Mouse (Mus musculus): ENCODE data around the gene Krt24. TPM values are rescaled to one million over a fixed set of nuclear protein-coding genes. Genes with fewer than 3 reads are reported as not detected.
"Not testable (repeated sequence)": the region's sequence is repeated elsewhere in the genome, so short reads cannot be mapped to it uniquely, and the experiment has no call there.

Krt24 gene
- polyA plus RNA-seq, 1 experiment from 2014 or later, result not detected

DNA sequence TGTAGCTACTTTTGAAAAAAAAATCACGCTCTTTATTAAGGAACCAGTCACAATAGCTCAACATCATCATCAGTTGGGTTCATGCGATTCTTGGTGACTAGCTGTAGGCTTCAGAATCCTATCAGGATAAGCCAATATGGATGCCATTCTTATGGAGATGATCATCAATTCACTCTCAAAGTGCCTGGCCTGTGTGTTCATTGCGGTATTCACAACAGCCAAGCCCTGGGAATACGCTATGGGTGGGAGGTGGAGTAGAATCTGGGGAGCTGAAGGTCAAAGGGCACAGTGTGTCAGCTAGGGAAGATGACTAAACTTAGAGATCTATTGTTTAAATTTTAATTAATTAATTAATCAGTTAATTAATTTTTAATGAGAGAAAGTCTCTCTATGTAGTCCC lies 37.1 kb downstream of the Krt24 start:
- H3K27me3 ChIP-seq (ENCODE audit: control insufficient read depth, insufficient read depth, low read length), result no peaks in the 10 kb centered on the region
- no peak overlapping the region for H3K27ac ChIP-seq (ENCODE audit: low read depth, low read length)
- no peak overlapping the region for H3K4me2 ChIP-seq
- no peak for ATAC-seq (ENCODE audit: low FRiP score)
- H3K9me3 ChIP-seq (ENCODE audit: control insufficient read depth, low read length), result no peaks in the 10 kb centered on the region
- no peak for DNase-seq (ENCODE audit: low spot score, missing footprints)
- no peaks in the 10 kb centered on the region for H3K36me3 ChIP-seq (ENCODE audit: control insufficient read depth, insufficient read depth, low read length)
- no peaks in the 10 kb centered on the region for H3K4me1 ChIP-seq (ENCODE audit: control insufficient read depth, insufficient read depth, low read length)
- no peak overlapping the region for H3K9ac ChIP-seq (ENCODE audit: low read length)
- 90% methylated on average over 4 of the region's 4 CpGs for WGBS
- H3K4me3 ChIP-seq (ENCODE audit: low read depth, low read length), result no peak overlapping the region

GRCm38 (mm10) chr11:99244519-99244918 lies 40.5 kb downstream of the Krt24 start:
- not testable (repeated sequence) for H3K9me3 ChIP-seq (ENCODE audit: control insufficient read depth, low read length); H3K9ac ChIP-seq (ENCODE audit: low read length); H3K27ac ChIP-seq (ENCODE audit: low read depth, low read length); H3K4me1 ChIP-seq (ENCODE audit: control insufficient read depth, insufficient read depth, low read length); DNase-seq (ENCODE audit: low spot score, missing footprints); H3K27me3 ChIP-seq (ENCODE audit: control insufficient read depth, insufficient read depth, low read length); H3K4me3 ChIP-seq (ENCODE audit: low read depth, low read length); ATAC-seq (ENCODE audit: low FRiP score); H3K36me3 ChIP-seq (ENCODE audit: control insufficient read depth, insufficient read depth, low read length); H3K4me2 ChIP-seq
- WGBS, result 54% methylated on average over 3 of the region's 3 CpGs

- DNase-seq (ENCODE audit: low spot score, missing footprints), result peak; percentile 90
- Histone ChIP-seq H3K27ac (ENCODE audit: low read depth, low read length) (no peak within 1 kb of the TSS), H3K9ac (ENCODE audit: low read length) (peak within 1 kb of the TSS; percentile 46; the same call in 1 of the 2 replicates), H3K9me3 (ENCODE audit: control insufficient read depth, low read length) (no peaks in the 10 kb centered on the region), H3K27me3 (ENCODE audit: control insufficient read depth, insufficient read depth, low read length) (no peaks in the 10 kb centered on the region), H3K4me3 (ENCODE audit: low read depth, low read length) (peak within 1 kb of the TSS; percentile 12; the same call in 1 of the 2 replicates), H3K4me2 (peak within 1 kb of the TSS; percentile 35), H3K36me3 (ENCODE audit: control insufficient read depth, insufficient read depth, low read length) (no peaks in the 10 kb centered on the region), H3K4me1 (ENCODE audit: control insufficient read depth, insufficient read depth, low read length) (no peaks in the 10 kb centered on the region)
- no peak; the same call in 1 of the 2 replicates for ATAC-seq (ENCODE audit: low FRiP score)
- 10% methylated on average over 17 of the region's 17 CpGs for WGBS
Observed at GRCm38 (mm10) chr11:99243820-99244374, 41.2 kb downstream of the Krt24 start, which contains the start of gene Krt222. TSS of gene Krt222 (minus strand) at chr11:99244085.

GRCm38 (mm10) chr11:99243200-99243819 lies 41.8 kb downstream of the Krt24 start:
- no peak overlapping the region for H3K27ac ChIP-seq (ENCODE audit: low read depth, low read length)

DNA sequence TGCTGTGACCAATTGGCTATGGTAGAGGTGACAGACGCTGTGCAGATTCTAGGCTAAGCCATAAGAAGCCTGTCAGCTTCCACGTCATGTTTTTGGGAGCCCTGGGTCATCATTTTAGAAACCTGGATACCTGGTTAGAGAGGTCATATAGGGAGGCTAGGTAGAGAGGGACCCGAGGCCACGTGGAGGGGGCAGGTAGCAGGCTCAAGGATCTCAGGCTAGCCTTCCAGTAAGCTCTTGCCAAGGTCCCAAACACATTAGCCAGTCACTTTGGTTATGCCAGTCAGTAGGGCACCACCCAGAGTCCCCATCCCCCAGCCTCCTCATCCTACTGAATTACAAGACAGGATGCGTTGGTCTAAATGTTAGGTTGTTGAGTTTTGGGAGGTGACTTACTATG lies 43.0 kb downstream of the Krt24 start:
- Histone ChIP-seq H3K4me3 (ENCODE audit: low read depth, low read length) (no peak overlapping the region), H3K36me3 (ENCODE audit: control insufficient read depth, insufficient read depth, low read length) (no peaks in the 10 kb centered on the region; the same call in 1 of the 2 replicates), H3K27ac (ENCODE audit: low read depth, low read length) (no peak overlapping the region), H3K4me1 (ENCODE audit: control insufficient read depth, insufficient read depth, low read length) (no peaks in the 10 kb centered on the region), H3K27me3 (ENCODE audit: control insufficient read depth, insufficient read depth, low read length) (no peaks in the 10 kb centered on the region), H3K9ac (ENCODE audit: low read length) (no peak overlapping the region), H3K9me3 (ENCODE audit: control insufficient read depth, low read length) (no peaks in the 10 kb centered on the region), H3K4me2 (no peak overlapping the region)
- 74% methylated on average over 5 of the region's 5 CpGs for WGBS
- peak; percentile 72 for DNase-seq (ENCODE audit: low spot score, missing footprints)
- no peak for ATAC-seq (ENCODE audit: low FRiP score)

More at GRCm38 (mm10) chr11:99243200-99243819, 41.8 kb downstream of the Krt24 start:
- 73% methylated on average over 3 of the region's 3 CpGs for WGBS
- H3K9ac ChIP-seq (ENCODE audit: low read length), result peak overlapping the region; percentile 46; the same call in 1 of the 2 replicates
- ATAC-seq (ENCODE audit: low FRiP score) (no peak), DNase-seq (ENCODE audit: low spot score, missing footprints) (no peak)
- peak overlapping the region; percentile 12; the same call in 1 of the 2 replicates for H3K4me3 ChIP-seq (ENCODE audit: low read depth, low read length)
- H3K4me2 ChIP-seq, result peak overlapping the region; percentile 35
- H3K4me1 ChIP-seq (ENCODE audit: control insufficient read depth, insufficient read depth, low read length), result no peaks in the 10 kb centered on the region
- H3K9me3 ChIP-seq (ENCODE audit: control insufficient read depth, low read length), result no peaks in the 10 kb centered on the region
- no peaks in the 10 kb centered on the region for H3K27me3 ChIP-seq (ENCODE audit: control insufficient read depth, insufficient read depth, low read length)
- no peaks in the 10 kb centered on the region; the same call in 1 of the 2 replicates for H3K36me3 ChIP-seq (ENCODE audit: control insufficient read depth, insufficient read depth, low read length)

- 79% methylated on average over 14 of the region's 14 CpGs for WGBS
- no peak overlapping the region for H3K4me2 ChIP-seq
- H3K9ac ChIP-seq (ENCODE audit: low read length), result no peak overlapping the region
- H3K9me3 ChIP-seq (ENCODE audit: control insufficient read depth, low read length), result no peaks in the 10 kb centered on the region
- no peaks in the 10 kb centered on the region; the same call in 1 of the 2 replicates for H3K36me3 ChIP-seq (ENCODE audit: control insufficient read depth, insufficient read depth, low read length)
- ATAC-seq (ENCODE audit: low FRiP score), result no peak
- no peaks in the 10 kb centered on the region for H3K27me3 ChIP-seq (ENCODE audit: control insufficient read depth, insufficient read depth, low read length)
- no peak overlapping the region for H3K27ac ChIP-seq (ENCODE audit: low read depth, low read length)
- DNase-seq (ENCODE audit: low spot score, missing footprints), result no peak
- H3K4me1 ChIP-seq (ENCODE audit: control insufficient read depth, insufficient read depth, low read length), result no peaks in the 10 kb centered on the region
- no peak overlapping the region for H3K4me3 ChIP-seq (ENCODE audit: low read depth, low read length)
Observed at GRCm38 (mm10) chr11:99238468-99238867, 46.6 kb downstream of the Krt24 start.

DNA sequence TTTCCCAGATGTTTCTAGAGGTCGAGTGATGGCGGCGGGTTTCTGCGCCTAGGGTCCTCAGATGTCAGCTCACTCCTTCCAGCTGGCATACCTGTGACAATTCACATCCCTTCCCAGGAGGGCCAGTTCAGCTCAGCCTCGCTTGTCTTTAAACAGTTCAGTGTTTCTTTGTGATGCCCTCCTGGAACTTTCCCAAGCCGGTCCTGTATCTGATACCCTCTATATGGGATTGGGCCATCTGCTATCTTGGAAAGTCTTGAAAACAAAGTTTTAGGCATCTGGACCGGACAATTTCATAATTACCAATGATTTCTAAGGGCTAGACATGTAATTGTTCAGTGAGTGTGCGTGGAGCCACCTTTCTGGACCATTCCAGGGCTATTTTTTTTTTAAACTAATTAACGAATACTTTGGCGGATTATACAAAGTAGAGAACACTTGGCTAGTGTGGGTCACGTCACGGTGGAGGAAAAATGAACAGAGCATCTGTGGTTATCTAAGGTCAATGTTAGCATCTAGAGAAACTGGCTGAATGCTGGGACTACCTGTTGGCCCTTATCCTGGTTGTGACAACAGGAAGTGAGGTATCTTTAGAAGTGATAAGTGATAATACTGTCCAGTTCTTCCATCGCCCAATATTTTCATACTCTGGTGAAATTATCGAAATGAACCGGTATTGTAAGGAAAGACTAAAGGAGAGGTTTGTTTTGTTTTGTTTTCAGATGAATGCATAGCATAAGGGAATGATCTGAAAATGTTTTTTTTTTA lies 53.8 kb downstream of the Krt24 start:
- Histone ChIP-seq H3K4me3 (ENCODE audit: low read depth, low read length) (peak overlapping the region; percentile 92), H3K36me3 (ENCODE audit: control insufficient read depth, insufficient read depth, low read length) (peaks cover 5% of the 10 kb centered on the region; the same call in 1 of the 2 replicates), H3K9ac (ENCODE audit: low read length) (peak overlapping the region; percentile 100), H3K27ac (ENCODE audit: low read depth, low read length) (peak overlapping the region; percentile 99), H3K27me3 (ENCODE audit: control insufficient read depth, insufficient read depth, low read length) (no peaks in the 10 kb centered on the region), H3K9me3 (ENCODE audit: control insufficient read depth, low read length) (no peaks in the 10 kb centered on the region), H3K4me2 (peak overlapping the region; percentile 67), H3K4me1 (ENCODE audit: control insufficient read depth, insufficient read depth, low read length) (peaks cover 16% of the 10 kb centered on the region)
- DNase-seq (ENCODE audit: low spot score, missing footprints), result no peak
- ATAC-seq (ENCODE audit: low FRiP score), result peak; percentile 53
- 26% methylated on average over 15 of the region's 15 CpGs for WGBS

DNA sequence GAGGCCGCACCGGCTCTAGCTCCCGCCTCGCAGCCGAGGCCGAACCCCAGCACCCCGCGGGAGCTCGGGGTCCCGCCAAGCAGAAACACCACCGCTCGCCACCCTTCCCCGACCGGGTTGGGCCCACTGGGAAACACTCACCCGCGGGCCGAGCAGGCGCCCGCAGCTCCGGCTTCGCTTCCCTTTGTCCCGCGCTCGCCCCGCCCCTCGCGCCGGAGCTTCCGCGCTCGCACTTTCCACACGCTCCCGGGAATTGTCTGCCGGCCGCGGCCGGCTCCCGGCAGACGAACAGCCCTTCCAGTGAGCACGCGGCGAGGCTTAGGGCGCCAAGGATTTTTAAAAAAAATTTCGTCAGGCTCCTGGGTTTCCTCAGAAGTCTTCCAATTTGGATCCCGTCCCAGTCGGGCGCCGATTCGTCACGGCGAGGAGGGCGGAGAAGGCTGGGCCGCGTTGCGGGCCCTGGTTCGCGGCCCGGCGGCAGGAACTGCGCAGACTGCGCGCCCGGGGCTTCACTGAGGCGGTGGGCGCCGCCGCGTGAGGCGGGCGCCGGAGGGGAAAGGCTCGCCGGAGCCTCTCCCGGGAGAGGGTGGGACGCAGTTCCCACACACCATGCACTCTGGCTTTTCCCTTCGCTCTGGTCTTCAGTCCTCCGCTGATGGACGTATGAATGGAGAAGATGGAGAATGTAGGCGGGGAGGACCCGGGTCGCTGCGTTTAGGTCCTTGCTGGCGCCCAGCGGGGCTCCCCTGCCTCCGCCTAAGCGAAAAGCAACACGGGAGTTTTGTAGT lies 54.6 kb downstream of the Krt24 start, which contains the start of gene Smarce1:
TSS of gene Smarce1 (minus strand) at position 757 of the 788 bp plus-strand sequence.
- DNase-seq (ENCODE audit: low spot score, missing footprints), result peak; percentile 98
- H3K4me3 ChIP-seq (ENCODE audit: low read depth, low read length), result peak within 1 kb of the TSS; percentile 92
- H3K9me3 ChIP-seq (ENCODE audit: control insufficient read depth, low read length), result no peaks in the 10 kb centered on the region
- peak within 1 kb of the TSS; percentile 99 for H3K27ac ChIP-seq (ENCODE audit: low read depth, low read length)
- ATAC-seq (ENCODE audit: low FRiP score), result peak; percentile 92
- H3K4me2 ChIP-seq, result peak within 1 kb of the TSS; percentile 67
- H3K27me3 ChIP-seq (ENCODE audit: control insufficient read depth, insufficient read depth, low read length), result no peaks in the 10 kb centered on the region
- under 1% methylated on average over 82 of the region's 87 CpGs for WGBS
- peak within 1 kb of the TSS; percentile 100 for H3K9ac ChIP-seq (ENCODE audit: low read length)
- H3K4me1 ChIP-seq (ENCODE audit: control insufficient read depth, insufficient read depth, low read length), result peaks cover 16% of the 10 kb centered on the region
- peaks cover 5% of the 10 kb centered on the region; the same call in 1 of the 2 replicates for H3K36me3 ChIP-seq (ENCODE audit: control insufficient read depth, insufficient read depth, low read length)
